Mouse (Mus musculus) C2C12 (cell line): Measurements from ENCODE around the gene Defb21. TPM values are rescaled to one million over a fixed set of nuclear protein-coding genes. Genes with fewer than 3 reads are reported as not detected.

ENCODE experiments used
- H3K27me3 ChIP-seq: one replicate; pipeline ENCODE4 v1.6.1; 2011; ENCODE audit not compliant: control insufficient read depth, insufficient read depth, insufficient read length
- H3K36me3 ChIP-seq: one replicate; pipeline ENCODE4 v1.6.1; 2011; ENCODE audit not compliant: control insufficient read depth, insufficient read depth
- H3K4me3 ChIP-seq: one replicate; pipeline ENCODE4 v1.5.1; 2011; ENCODE audit warnings: mild to moderate bottlenecking, control low read depth; ENCODE audit not compliant: poor library complexity, insufficient read depth, severe bottlenecking
- H3K79me2 ChIP-seq: one replicate; pipeline ENCODE4 v1.6.1; 2011; ENCODE audit not compliant: control insufficient read depth, insufficient read depth
- H3K79me3 ChIP-seq: one replicate; pipeline ENCODE4 v1.6.1; 2011; ENCODE audit warnings: low read depth, control low read depth
- H3ac ChIP-seq: one replicate; pipeline ENCODE3; 2011; ENCODE audit warnings: low read depth; ENCODE audit not compliant: control insufficient read depth, insufficient read length
- CEBPB ChIP-seq: IDR thresholded peaks from one replicate; pipeline ENCODE4 v1.6.1; 2011; ENCODE audit warnings: low read depth, mild to moderate bottlenecking, control low read depth, moderate library complexity
- CTCF ChIP-seq: IDR thresholded peaks from one replicate; pipeline ENCODE4 v1.5.1; 2011; ENCODE audit not compliant: control insufficient read depth, insufficient read depth, insufficient read length
- FOSL1 ChIP-seq: IDR thresholded peaks from one replicate; pipeline ENCODE4 v1.8.0; 2011; ENCODE audit warnings: mild to moderate bottlenecking, low read length; ENCODE audit not compliant: poor library complexity, insufficient read depth, severe bottlenecking
- MAX ChIP-seq: IDR thresholded peaks from one replicate; pipeline ENCODE4 v1.6.1; 2011; ENCODE audit warnings: mild to moderate bottlenecking, control low read depth
- MYOD1 ChIP-seq: IDR thresholded peaks from one replicate; pipeline ENCODE4 v1.6.1; 2011; ENCODE audit warnings: low read depth; ENCODE audit not compliant: control insufficient read depth, insufficient read length
- MYOG ChIP-seq: IDR thresholded peaks from one replicate; pipeline ENCODE4 v1.6.1; 2011; ENCODE audit not compliant: control insufficient read depth, insufficient read length; ENCODE audit errors: extremely low read depth
- USF1 ChIP-seq: IDR thresholded peaks from one replicate; pipeline ENCODE4 v1.6.1; 2011; ENCODE audit warnings: low read depth, mild to moderate bottlenecking, control low read depth, moderate library complexity
- polyA plus RNA-seq: library from polyadenylated mRNA; unstranded; fragments of >200 nt; fragmentation: generic; extraction: Trizol; gene quantifications from one replicate; pipeline ENCODE4 v1.2.1, GENCODE M21; 2012; ENCODE audit warnings: missing spikeins

The Defb21 gene
- polyA plus RNA-seq, 1 experiment: not detected

DNA sequence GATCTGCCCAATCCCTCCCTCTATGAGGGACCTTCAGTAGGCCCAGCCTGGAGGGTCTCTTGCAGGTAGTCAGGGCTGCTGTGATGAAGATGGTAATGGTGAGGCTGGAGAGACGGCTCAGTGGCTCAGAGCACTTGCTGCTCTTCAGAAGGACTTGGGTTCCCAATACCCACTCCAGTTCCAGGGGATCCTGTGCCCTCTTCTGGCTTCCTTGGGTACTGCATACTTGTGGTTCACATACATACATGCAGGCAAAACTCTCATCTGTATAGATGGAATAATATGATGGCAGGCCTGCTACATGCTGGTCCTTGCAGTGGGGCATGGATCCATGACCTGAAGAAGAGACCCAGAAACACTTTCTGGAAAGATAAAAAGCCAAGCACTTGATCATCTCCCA, 36.2 kb downstream of the Defb21 start:
- TF ChIP-seq MYOD1 (no peak), FOSL1 (no peak)
- Histone ChIP-seq H3ac (no peak overlapping the region), H3K4me3 (no peak overlapping the region), H3K79me2 (no peaks in the 10 kb centered on the region), H3K79me3 (no peaks in the 10 kb centered on the region), H3K27me3 (peaks cover 3% of the 10 kb centered on the region), H3K36me3 (no peaks in the 10 kb centered on the region)

DNA sequence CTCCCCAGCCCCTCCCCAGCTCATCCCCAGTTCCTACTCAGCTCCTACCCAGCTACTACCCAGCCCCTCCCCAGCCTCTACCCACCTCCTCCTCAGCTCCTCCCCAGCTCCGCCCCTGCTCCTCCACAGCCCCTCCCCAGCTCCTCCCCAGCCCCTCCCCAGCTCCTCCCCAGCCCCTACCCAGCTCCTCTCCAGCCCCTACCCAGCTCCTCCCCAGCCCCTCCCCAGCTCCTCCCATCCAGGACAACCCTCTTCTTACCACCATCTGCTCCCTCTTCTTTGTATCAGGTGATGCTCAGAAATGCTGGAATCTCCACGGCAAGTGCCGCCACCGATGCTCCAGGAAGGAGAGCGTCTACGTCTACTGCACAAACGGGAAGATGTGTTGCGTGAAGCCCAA, 39.6 kb downstream of the Defb21 start:
- TF ChIP-seq MYOD1: no peak
- no peak for TF ChIP-seq MYOG
- Histone ChIP-seq H3K79me3 (no peaks in the 10 kb centered on the region), H3K79me2 (no peaks in the 10 kb centered on the region), H3K27me3 (peaks cover 3% of the 10 kb centered on the region), H3ac (no peak overlapping the region), H3K36me3 (no peaks in the 10 kb centered on the region), H3K4me3 (no peak overlapping the region)

DNA sequence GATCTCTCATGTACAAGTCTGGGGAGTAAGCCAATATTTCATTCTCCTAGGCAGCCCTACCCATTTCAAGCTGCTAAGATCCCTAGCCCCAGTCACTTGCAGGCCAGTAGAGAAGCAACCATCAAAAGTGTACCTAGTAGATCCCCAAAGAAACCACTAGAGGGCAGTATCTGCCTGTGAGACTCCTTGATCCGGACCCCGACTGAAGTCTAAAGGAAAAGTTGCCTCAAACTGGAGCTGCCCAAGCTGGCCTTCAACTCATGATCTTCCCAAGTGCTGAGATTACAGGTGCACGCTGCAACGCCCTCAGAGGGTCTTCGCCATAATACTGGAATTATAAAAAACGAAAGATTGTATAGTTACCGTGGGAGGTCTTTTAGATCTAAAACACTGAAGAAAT, 43.0 kb downstream of the Defb21 start:
- TF ChIP-seq CEBPB (no peak), FOSL1 (no peak), USF1 (no peak), MAX (no peak), MYOD1 (no peak), CTCF (no peak), MYOG (no peak)
- H3ac ChIP-seq: no peak overlapping the region
- H3K36me3 ChIP-seq: no peaks in the 10 kb centered on the region
- H3K4me3 ChIP-seq: no peak overlapping the region
- no peaks in the 10 kb centered on the region for H3K79me2 ChIP-seq
- H3K79me3 ChIP-seq: no peaks in the 10 kb centered on the region
- H3K27me3 ChIP-seq: no peaks in the 10 kb centered on the region

DNA sequence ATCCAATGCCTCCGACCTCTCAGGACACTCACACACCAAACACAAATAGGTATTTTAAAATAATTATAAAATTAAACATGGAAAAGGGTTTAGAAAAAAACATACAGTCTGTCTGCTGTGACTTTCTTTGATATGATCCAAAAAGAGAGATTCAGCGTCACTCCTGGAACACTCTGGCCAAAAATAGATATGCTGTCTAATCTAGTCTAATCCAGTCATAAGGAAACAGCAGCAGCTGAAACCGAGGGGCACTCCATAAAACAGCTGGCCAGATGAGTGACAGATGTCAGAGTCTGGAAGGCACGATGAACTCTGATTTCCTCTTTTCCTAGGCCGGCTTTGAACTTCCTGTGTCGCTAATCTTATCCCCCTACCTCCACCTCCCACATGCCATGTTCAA, 43.9 kb downstream of the Defb21 start:
- Histone ChIP-seq H3K79me2 (no peaks in the 10 kb centered on the region), H3ac (no peak overlapping the region), H3K27me3 (no peaks in the 10 kb centered on the region), H3K4me3 (no peak overlapping the region), H3K79me3 (no peaks in the 10 kb centered on the region), H3K36me3 (no peaks in the 10 kb centered on the region)
- no peak for TF ChIP-seq FOSL1
- no peak for TF ChIP-seq CTCF
- no peak for TF ChIP-seq USF1
- no peak for TF ChIP-seq MAX
- TF ChIP-seq CEBPB: no peak
- no peak for TF ChIP-seq MYOD1
- TF ChIP-seq MYOG: no peak

DNA sequence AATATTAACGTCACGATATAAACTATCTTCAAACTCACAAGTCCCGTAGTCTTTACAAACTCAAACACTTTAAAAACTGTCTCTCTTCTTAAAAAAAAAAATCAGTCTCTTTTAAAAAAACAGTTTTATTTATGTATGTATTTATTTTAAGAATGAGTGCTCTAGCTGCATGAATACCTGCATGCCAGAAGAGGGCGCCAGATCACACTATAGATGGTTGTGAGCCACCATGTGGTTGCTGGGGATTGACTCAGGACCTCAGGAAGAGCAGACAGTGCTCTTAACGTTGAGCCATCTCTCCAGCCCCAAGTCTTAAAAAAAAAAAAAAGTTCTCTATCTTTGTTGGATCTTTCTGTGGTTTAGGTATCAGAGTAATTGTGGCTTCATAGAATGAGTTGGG, 44.8 kb downstream of the Defb21 start:
- Histone ChIP-seq H3K27me3 (no peaks in the 10 kb centered on the region), H3K4me3 (no peak overlapping the region), H3K79me2 (no peaks in the 10 kb centered on the region), H3ac (no peak overlapping the region), H3K79me3 (no peaks in the 10 kb centered on the region), H3K36me3 (no peaks in the 10 kb centered on the region)
- no peak for TF ChIP-seq MYOD1
- peak; percentile 28 for TF ChIP-seq MAX

DNA sequence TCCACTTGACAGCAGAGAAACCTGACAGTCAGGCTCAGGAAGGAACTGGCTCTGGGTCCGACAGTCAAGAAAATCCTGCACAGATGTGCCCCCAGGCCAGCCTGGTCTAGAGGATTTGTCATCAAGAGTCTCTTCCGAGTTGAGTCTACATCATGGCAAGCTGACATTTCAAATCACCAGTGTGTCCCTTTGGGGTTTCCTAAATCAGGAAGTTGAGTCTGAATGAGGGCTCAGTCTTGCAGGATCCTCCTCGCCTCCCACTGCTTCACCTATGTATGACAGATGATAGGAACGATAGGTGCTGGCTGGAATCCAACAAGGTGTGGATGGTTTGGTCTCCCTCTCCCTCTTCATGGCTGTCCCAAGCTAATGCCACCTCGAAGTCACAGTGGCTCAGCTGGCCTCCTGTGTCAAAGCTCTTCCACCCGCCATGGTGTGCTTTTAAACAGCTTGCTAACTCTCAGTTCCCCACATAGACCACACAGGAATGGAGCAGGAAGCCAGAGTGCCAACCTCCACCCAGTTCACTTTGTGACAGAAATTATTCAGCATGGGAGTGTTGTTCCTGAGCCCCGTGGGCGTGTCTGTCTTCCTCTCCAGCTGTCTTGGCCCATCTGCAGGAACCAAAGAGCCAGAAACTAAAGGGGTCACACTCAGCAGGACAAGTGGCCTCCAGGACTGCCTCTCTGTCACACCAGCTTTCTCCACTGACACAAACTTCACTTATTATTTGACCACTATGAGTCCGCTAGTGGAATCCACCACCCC, 48.0 kb downstream of the Defb21 start:
- no peak overlapping the region for H3K4me3 ChIP-seq
- no peaks in the 10 kb centered on the region for H3K79me3 ChIP-seq
- no peak for TF ChIP-seq CTCF
- TF ChIP-seq FOSL1: no peak
- TF ChIP-seq MYOG: no peak
- TF ChIP-seq CEBPB: no peak
- TF ChIP-seq MAX: no peak
- peak; percentile 80 for TF ChIP-seq MYOD1
- TF ChIP-seq USF1: no peak
- H3K79me2 ChIP-seq: no peaks in the 10 kb centered on the region
- no peaks in the 10 kb centered on the region for H3K27me3 ChIP-seq
- H3ac ChIP-seq: no peak overlapping the region
- H3K36me3 ChIP-seq: no peaks in the 10 kb centered on the region
